Mouse (Mus musculus) liver, embryonic 14.5 days (tissue): ENCODE data around the gene Clk2. TPM values are rescaled to one million over a fixed set of nuclear protein-coding genes. Genes with fewer than 3 reads are reported as not detected.

Source experiments
- ATAC-seq: fragments of 200-750 bp; cut with Nextera tagmentation; 2 replicates; pipeline ENCODE4 v1.8.0; 2017; ENCODE audit warnings: moderate number of reproducible peaks, mild to moderate bottlenecking, moderate library complexity; ENCODE audit not compliant: insufficient read depth
- DNase-seq, 3 experiments: peaks; one replicate each; pipeline ENCODE4 v3.0.0-alpha.2; 2012 to 2013; ENCODE audit warnings: low read depth in 3 of 3, low spot score in 3 of 3
- H3K27ac ChIP-seq: fragments of 300-500 bp; sonication (generic); 2 replicates; pipeline ENCODE4 v1.5.1; 2014; ENCODE audit warnings: moderate library complexity, mild to moderate bottlenecking, control low read depth, inconsistent platforms
- H3K27me3 ChIP-seq: fragments of 300-500 bp; sonication (generic); 2 replicates; pipeline ENCODE4 v1.6.1; 2014; ENCODE audit warnings: mild to moderate bottlenecking, low read length, moderate library complexity; ENCODE audit not compliant: control insufficient read depth, insufficient read depth
- H3K36me3 ChIP-seq: fragments of 300-500 bp; sonication (generic); replicated peaks from 2 replicates; pipeline ENCODE4 v1.6.1; 2014; ENCODE audit warnings: low read depth; ENCODE audit not compliant: control insufficient read depth, insufficient read depth
- H3K4me1 ChIP-seq, 2 experiments: fragments of 200-500 bp in 1 of 2; fragments of 300-500 bp in 1 of 2; sonication (generic) in 1 of 2; replicated peaks; 2 replicates each; pipeline ENCODE4 v1.6.1; 2012 to 2014; ENCODE audit warnings: antibody characterized with exemption in 1 of 2, inconsistent platforms in 1 of 2, low read length in 1 of 2; ENCODE audit not compliant: control insufficient read depth in 2 of 2, insufficient read depth in 2 of 2
- H3K4me2 ChIP-seq: fragments of 300-500 bp; sonication (generic); 2 replicates; pipeline ENCODE4 v1.6.1; 2014; ENCODE audit warnings: low read depth, mild to moderate bottlenecking, control low read depth, moderate library complexity
- H3K4me3 ChIP-seq, 2 experiments: fragments of 200-500 bp in 1 of 2; fragments of 300-500 bp in 1 of 2; sonication (generic) in 1 of 2; 2 replicates each; pipeline ENCODE4 v1.5.1; 2012 to 2014; ENCODE audit warnings: low read depth in 2 of 2, low read length in 2 of 2, mild to moderate bottlenecking in 2 of 2, control low read depth in 1 of 2, inconsistent platforms in 1 of 2, moderate library complexity in 1 of 2; ENCODE audit not compliant: insufficient read depth in 1 of 2
- H3K9ac ChIP-seq: fragments of 300-500 bp; sonication (generic); replicated peaks from 2 replicates; pipeline ENCODE4 v1.6.1; 2014; ENCODE audit warnings: mild to moderate bottlenecking, control low read depth, moderate library complexity
- H3K9me3 ChIP-seq: fragments of 300-500 bp; sonication (generic); 2 replicates; pipeline ENCODE4 v1.6.1; 2016; ENCODE audit warnings: low read length, mixed read lengths; ENCODE audit not compliant: control insufficient read depth
- CTCF ChIP-seq: IDR thresholded peaks from 2 replicates; pipeline ENCODE4 v1.5.1; 2016; ENCODE audit warnings: antibody characterized with exemption, low read depth, control low read depth
- EP300 ChIP-seq: IDR thresholded peaks from 2 replicates; pipeline ENCODE4 v1.6.1; 2016; ENCODE audit warnings: antibody characterized with exemption, low read depth
- WGBS: fragments of 180-500 bp; shearing (Covaris S2); extraction: QIAGEN DNeasy Blood & Tissue Kit; methylation state at CpG from one replicate; pipeline ENCODE4 v1.1.7; 2014; ENCODE audit not compliant: insufficient replicate concordance; 5-methylcytosine and 5-hydroxymethylcytosine counted together
- polyA plus RNA-seq, 2 experiments: library from polyadenylated mRNA; depleted of rRNA in 1 of 2; stranded (reverse) in 1 of 2; unstranded in 1 of 2; fragments of >200 nt; fragmentation: Nextera tagmentation in 1 of 2; extraction: Ambion mirVana in 1 of 2; gene quantifications; 2 replicates each; pipeline versions ENCODE4 v1.2.1 to v1.2.3; 2012 to 2014

Gene Clk2
- polyA plus RNA-seq, 2 experiments, result 6.7 to 28.8 TPM

DNA sequence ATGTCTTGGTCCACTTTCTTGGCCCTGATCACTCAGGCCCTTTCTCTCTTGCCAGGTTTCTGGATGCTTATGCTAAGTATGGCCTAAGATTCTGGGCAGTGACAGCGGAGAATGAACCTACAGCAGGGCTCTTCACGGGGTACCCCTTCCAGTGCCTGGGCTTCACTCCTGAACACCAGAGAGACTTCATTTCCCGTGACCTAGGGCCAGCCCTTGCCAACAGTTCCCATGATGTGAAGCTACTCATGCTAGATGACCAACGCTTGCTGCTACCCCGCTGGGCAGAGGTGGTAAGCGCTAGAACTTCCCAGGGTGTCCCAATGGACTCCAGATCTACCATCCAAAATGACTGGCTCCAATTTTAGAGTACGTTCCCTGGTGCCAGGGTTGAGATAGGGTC, 41.5 kb downstream of the Clk2 start:
- no peaks in the 10 kb centered on the region for H3K9me3 ChIP-seq
- ATAC-seq (no peak), DNase-seq (no peak)
- H3K27me3 ChIP-seq, result no peaks in the 10 kb centered on the region
- H3K27ac ChIP-seq, result no peak overlapping the region
- TF ChIP-seq CTCF (no peak), EP300 (no peak)
- H3K36me3 ChIP-seq, result peaks cover 18% of the 10 kb centered on the region
- H3K9ac ChIP-seq, result no peak overlapping the region
- no peak overlapping the region for H3K4me3 ChIP-seq
- peaks cover 0 to 5% of the 10 kb centered on the region in 2 experiments; a peak in 3 of 4 replicates for H3K4me1 ChIP-seq
- no peak overlapping the region for H3K4me2 ChIP-seq
- WGBS, result 84% methylated on average over 7 of the region's 7 CpGs

DNA sequence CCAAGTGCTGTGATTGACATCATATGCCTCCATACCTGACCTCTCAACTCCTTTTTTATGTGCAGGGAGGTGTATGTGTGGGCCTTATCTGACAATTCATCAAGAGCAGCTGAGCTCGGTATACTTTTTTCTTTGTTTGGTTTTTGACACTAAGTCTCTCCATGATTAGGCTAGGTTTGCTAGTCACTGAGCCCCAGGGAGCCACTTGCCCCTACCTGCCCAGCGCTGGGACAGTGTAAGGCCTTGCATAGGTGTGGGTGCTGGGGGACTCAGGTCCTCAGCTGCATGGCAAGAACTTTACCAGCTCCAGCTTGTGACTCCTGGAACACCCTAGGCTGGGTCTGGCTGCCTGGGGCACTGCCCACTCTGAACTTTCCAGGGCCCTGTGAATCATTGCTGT, 42.1 kb downstream of the Clk2 start:
- 76% methylated on average over 2 of the region's 2 CpGs for WGBS
- Histone ChIP-seq H3K4me2 (no peak overlapping the region), H3K9ac (no peak overlapping the region), H3K36me3 (peaks cover 18% of the 10 kb centered on the region), H3K27ac (no peak overlapping the region), H3K27me3 (no peaks in the 10 kb centered on the region), H3K4me1 (peaks cover 0 to 5% of the 10 kb centered on the region in 2 experiments; a peak in 3 of 4 replicates), H3K9me3 (no peaks in the 10 kb centered on the region), H3K4me3 (no peak overlapping the region)
- DNase-seq (no peak), ATAC-seq (no peak)
- TF ChIP-seq CTCF, result no peak
- no peak for TF ChIP-seq EP300

DNA sequence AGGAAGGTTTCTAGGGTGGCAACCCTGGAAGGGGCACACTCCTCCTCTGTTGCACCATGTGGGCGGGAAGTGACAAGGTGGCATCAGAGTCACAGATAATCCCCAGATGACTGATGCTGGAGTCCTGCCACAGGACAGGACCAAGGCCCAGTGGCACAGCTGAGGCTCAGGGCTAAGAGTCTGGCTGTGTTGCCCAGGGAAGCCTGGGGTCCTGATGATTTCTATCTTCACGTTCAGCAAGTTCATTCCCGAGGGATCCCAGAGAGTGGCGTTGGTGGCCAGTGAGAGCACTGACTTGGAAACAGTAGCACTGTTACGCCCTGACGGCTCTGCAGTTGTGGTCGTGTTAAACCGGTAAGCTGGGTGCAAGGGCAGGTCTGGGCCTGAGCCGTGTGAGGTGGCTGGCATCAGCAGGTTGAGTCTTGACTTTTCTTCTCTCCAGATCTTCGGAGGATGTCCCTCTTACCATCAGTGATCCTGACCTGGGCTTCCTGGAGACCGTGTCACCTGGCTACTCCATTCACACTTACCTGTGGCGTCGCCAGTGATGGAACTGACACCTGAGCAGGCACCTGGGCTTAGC, 43.6 kb downstream of the Clk2 start:
- H3K9me3 ChIP-seq, result no peaks in the 10 kb centered on the region
- ATAC-seq, result no peak
- peaks cover 8% of the 10 kb centered on the region in 2 experiments for H3K4me1 ChIP-seq
- peaks cover 18% of the 10 kb centered on the region for H3K36me3 ChIP-seq
- H3K9ac ChIP-seq, result no peak overlapping the region
- TF ChIP-seq EP300 (no peak), CTCF (no peak)
- H3K27me3 ChIP-seq, result no peaks in the 10 kb centered on the region
- H3K27ac ChIP-seq, result no peak overlapping the region
- H3K4me3 ChIP-seq, result no peak overlapping the region
- whole genome bisulfite sequencing, result 82% methylated on average over 13 of the region's 13 CpGs
- H3K4me2 ChIP-seq, result no peak overlapping the region
- no peak for DNase-seq

DNA sequence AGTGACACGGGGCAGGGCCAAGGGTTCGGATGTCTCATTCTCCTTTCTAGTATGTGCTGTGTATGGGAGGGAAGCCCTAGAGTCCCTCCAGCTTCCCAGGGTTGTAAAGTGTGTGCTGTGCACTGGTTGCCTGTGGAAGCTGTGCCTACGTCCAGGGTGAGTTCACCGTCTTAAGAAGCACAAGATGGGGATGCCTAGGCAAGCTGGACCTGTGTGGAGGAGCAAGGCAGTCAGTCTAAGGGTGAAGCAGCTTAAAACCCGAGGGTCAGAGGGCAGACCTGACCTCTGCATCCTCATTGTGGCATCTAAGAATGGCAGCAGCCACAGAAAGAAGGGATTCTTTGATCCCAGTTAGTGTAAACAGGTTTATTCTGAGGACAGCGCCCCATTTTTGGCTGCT, 44.1 kb downstream of the Clk2 start:
- Histone ChIP-seq H3K4me3 (no peak overlapping the region), H3K9ac (no peak overlapping the region), H3K9me3 (no peaks in the 10 kb centered on the region), H3K27ac (no peak overlapping the region), H3K36me3 (peaks cover 18% of the 10 kb centered on the region), H3K27me3 (no peaks in the 10 kb centered on the region), H3K4me2 (no peak overlapping the region), H3K4me1 (peaks cover 5 to 9% of the 10 kb centered on the region in 2 experiments)
- ATAC-seq (no peak), DNase-seq (no peak)
- WGBS, result 76% methylated on average over 6 of the region's 6 CpGs
- no peak for TF ChIP-seq CTCF
- TF ChIP-seq EP300, result no peak

DNA sequence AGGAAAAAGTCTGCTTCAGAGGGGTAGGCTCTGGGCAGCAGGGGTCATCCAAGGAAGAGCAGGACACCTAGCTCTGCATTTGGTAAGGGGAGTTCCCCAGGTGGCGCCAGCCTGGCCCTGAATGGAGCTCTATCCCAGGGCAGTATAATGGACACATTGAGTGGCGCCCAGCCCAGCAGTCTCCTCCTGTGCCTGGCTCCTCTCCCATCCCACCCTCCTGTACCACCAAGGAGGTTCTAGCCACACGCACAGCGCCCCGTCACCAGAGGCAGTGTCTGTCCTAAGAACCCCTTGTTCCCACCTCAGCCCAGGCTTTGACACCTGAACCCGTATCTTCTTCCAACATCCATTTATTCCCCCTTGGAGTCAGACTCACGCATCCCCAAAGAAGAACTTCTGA, 45.1 kb downstream of the Clk2 start:
- Histone ChIP-seq H3K4me2 (no peak overlapping the region), H3K4me3 (no peak overlapping the region), H3K4me1 (peaks cover 9 to 12% of the 10 kb centered on the region in 2 experiments), H3K9me3 (no peaks in the 10 kb centered on the region), H3K27me3 (no peaks in the 10 kb centered on the region), H3K27ac (no peak overlapping the region), H3K9ac (no peak overlapping the region), H3K36me3 (peaks cover 18% of the 10 kb centered on the region)
- 72% methylated on average over 7 of the region's 7 CpGs for WGBS
- ATAC-seq, result no peak
- DNase-seq, result no peak
- TF ChIP-seq EP300, result no peak
- no peak for TF ChIP-seq CTCF
